Mouse (Mus musculus) kidney, adult 2 months (tissue): ENCODE data around the gene Anapc13.

Experiments used
- CTCF ChIP-seq: fragments of 200-500 bp; conservative IDR thresholded peaks from 2 replicates; pipeline ENCODE4 v1.5.1; 2011; ENCODE audit warnings: low read depth, mild to moderate bottlenecking, control low read depth, low read length, moderate library complexity, mixed read lengths; ENCODE audit not compliant: insufficient read depth, insufficient read length
- POLR2A ChIP-seq: fragments of 200-500 bp; IDR thresholded peaks from one replicate; pipeline ENCODE4 v1.6.1; 2011; ENCODE audit warnings: low read depth, low read length, control low read depth

- TF ChIP-seq CTCF (no peak), POLR2A (no peak)
Measured at GRCm38 (mm10) chr9:102609221-102609620, 16.9 kb upstream of the Anapc13 start.
